Mouse (Mus musculus) MEL (cell line): ENCODE measurements around the gene Creb3l1. TPM values are rescaled to one million over a fixed set of nuclear protein-coding genes. Genes with fewer than 3 reads are reported as not detected.
A peak's percentile ranks its signal among the peaks of the same experiment; 100 is the strongest.

ENCODE experiments used
- DNase-seq: peaks from one replicate; pipeline ENCODE4 v3.0.0; 2011; ENCODE audit warnings: low read depth, low spot score
- H3K27ac ChIP-seq: 2 replicates; pipeline ENCODE4 v1.5.1; 2012; ENCODE audit warnings: low read depth, mild to moderate bottlenecking, control low read depth, low read length, moderate library complexity; ENCODE audit not compliant: control insufficient read depth
- H3K27me3 ChIP-seq, 2 experiments: fragments of 150-350 bp in 1 of 2; sonication (generic) in 1 of 2; 2 replicates each; pipeline ENCODE4 v1.6.1; 2012; ENCODE audit warnings: low read length in 2 of 2, mild to moderate bottlenecking in 2 of 2, improper control_type of control experiment in 1 of 2, moderate library complexity in 1 of 2; ENCODE audit not compliant: insufficient read depth in 2 of 2, control insufficient read depth in 1 of 2
- H3K36me3 ChIP-seq, 2 experiments: 2 replicates each; pipeline ENCODE4 v1.6.1; 2012 to 2014; ENCODE audit warnings: low read length in 2 of 2, improper control_type of control experiment in 1 of 2, inconsistent platforms in 1 of 2, mild to moderate bottlenecking in 1 of 2; ENCODE audit not compliant: insufficient read depth in 2 of 2, control insufficient read depth in 1 of 2
- H3K4me1 ChIP-seq, 2 experiments: fragments of 150-350 bp in 1 of 2; sonication (generic) in 1 of 2; 2 replicates each; pipeline ENCODE4 v1.6.1; 2012; ENCODE audit warnings: low read length in 2 of 2, improper control_type of control experiment in 1 of 2, mild to moderate bottlenecking in 1 of 2; ENCODE audit not compliant: insufficient read depth in 2 of 2, control insufficient read depth in 1 of 2
- H3K4me3 ChIP-seq, 2 experiments: fragments of 150-350 bp in 1 of 2; sonication (generic) in 1 of 2; 2 replicates each; pipeline ENCODE4 v1.5.1; 2012; ENCODE audit warnings: low read depth in 2 of 2, low read length in 2 of 2, mild to moderate bottlenecking in 2 of 2, moderate library complexity in 2 of 2, control low read depth in 1 of 2, improper control_type of control experiment in 1 of 2; ENCODE audit not compliant: control insufficient read depth in 1 of 2, insufficient read depth in 1 of 2
- H3K79me2 ChIP-seq: 2 replicates; pipeline ENCODE4 v1.6.1; 2012; ENCODE audit warnings: mild to moderate bottlenecking, low read length, moderate library complexity; ENCODE audit not compliant: control insufficient read depth, poor library complexity, insufficient read depth
- H3K9ac ChIP-seq: 2 replicates; pipeline ENCODE4 v1.6.1; 2012; ENCODE audit warnings: low read depth, mild to moderate bottlenecking, control low read depth, low read length, moderate library complexity; ENCODE audit not compliant: control insufficient read depth, poor library complexity, severe bottlenecking
- H3K9me3 ChIP-seq: fragments of 150-350 bp; sonication (generic); replicated peaks from 2 replicates; pipeline ENCODE4 v1.6.1; 2012; ENCODE audit warnings: mild to moderate bottlenecking, low read length, improper control_type of control experiment, moderate library complexity; ENCODE audit not compliant: insufficient read depth
- BHLHE40 ChIP-seq: IDR thresholded peaks from 2 replicates; pipeline ENCODE4 v1.6.1; 2012; ENCODE audit warnings: low read depth, mild to moderate bottlenecking, inconsistent platforms, low read length, improper control_type of control experiment, borderline replicate concordance
- CHD1 ChIP-seq: IDR thresholded peaks from 2 replicates; pipeline ENCODE4 v1.6.1; 2012; ENCODE audit warnings: low read depth, mild to moderate bottlenecking, inconsistent platforms, low read length, improper control_type of control experiment
- CHD2 ChIP-seq: IDR thresholded peaks from 2 replicates; pipeline ENCODE4 v1.6.1; 2011; ENCODE audit warnings: low read length, improper control_type of control experiment
- CTCF ChIP-seq, 3 experiments: IDR thresholded peaks in 2 of 3; conservative IDR thresholded peaks in 1 of 3; 2 replicates each; pipeline ENCODE4 v1.5.1; 2011 to 2012; ENCODE audit warnings: low read length in 3 of 3, low read depth in 2 of 3, mild to moderate bottlenecking in 2 of 3, improper control_type of control experiment in 1 of 3, inconsistent platforms in 1 of 3, mixed read lengths in 1 of 3, moderate library complexity in 1 of 3; ENCODE audit not compliant: control insufficient read depth in 1 of 3, insufficient read depth in 1 of 3, poor library complexity in 1 of 3, severe bottlenecking in 1 of 3
- E2F4 ChIP-seq: IDR thresholded peaks from 2 replicates; pipeline ENCODE4 v1.6.1; 2011; ENCODE audit warnings: low read depth, low read length, improper control_type of control experiment, borderline replicate concordance
- ELF1 ChIP-seq: IDR thresholded peaks from 2 replicates; pipeline ENCODE4 v1.6.1; 2014; ENCODE audit warnings: low read depth, mild to moderate bottlenecking, inconsistent platforms, low read length, improper control_type of control experiment, moderate library complexity
- EP300 ChIP-seq, 2 experiments: IDR thresholded peaks; 2 replicates each; pipeline ENCODE4 v1.6.1; 2011; ENCODE audit warnings: improper control_type of control experiment in 2 of 2, low read length in 2 of 2, low read depth in 1 of 2, mild to moderate bottlenecking in 1 of 2
- ETS1 ChIP-seq: IDR thresholded peaks from 2 replicates; pipeline ENCODE4 v1.6.1; 2012; ENCODE audit warnings: low read depth, mild to moderate bottlenecking, inconsistent platforms, low read length, improper control_type of control experiment, moderate library complexity
- GATA1 ChIP-seq: IDR thresholded peaks from 2 replicates; pipeline ENCODE4 v1.6.1; 2011; ENCODE audit warnings: low read depth, low read length, improper control_type of control experiment
- HCFC1 ChIP-seq: IDR thresholded peaks from 2 replicates; pipeline ENCODE4 v1.6.1; 2012; ENCODE audit warnings: low read depth, mild to moderate bottlenecking, inconsistent platforms, low read length, improper control_type of control experiment, moderate library complexity
- JUND ChIP-seq: IDR thresholded peaks from 2 replicates; pipeline ENCODE4 v1.6.1; 2011; ENCODE audit warnings: low read depth, mild to moderate bottlenecking, improper control_type of control experiment, low read length
- KAT2A ChIP-seq: conservative IDR thresholded peaks from 2 replicates; pipeline ENCODE4 v1.6.1; 2012; ENCODE audit warnings: low read depth, low read length, improper control_type of control experiment, inconsistent platforms
- MAX ChIP-seq: IDR thresholded peaks from 2 replicates; pipeline ENCODE4 v1.6.1; 2011; ENCODE audit warnings: low read length, improper control_type of control experiment
- MAZ ChIP-seq: IDR thresholded peaks from 2 replicates; pipeline ENCODE4 v1.6.1; 2012; ENCODE audit warnings: low read depth, mild to moderate bottlenecking, inconsistent platforms, low read length, improper control_type of control experiment
- MXI1 ChIP-seq: IDR thresholded peaks from 2 replicates; pipeline ENCODE4 v1.6.1; 2011; ENCODE audit warnings: mild to moderate bottlenecking, low read depth, low read length, improper control_type of control experiment
- MYC ChIP-seq: IDR thresholded peaks from 2 replicates; pipeline ENCODE4 v1.6.1; 2011; ENCODE audit warnings: low read depth, mild to moderate bottlenecking, low read length, improper control_type of control experiment, moderate library complexity
- NELFE ChIP-seq: IDR thresholded peaks from 2 replicates; pipeline ENCODE4 v1.6.1; 2011; ENCODE audit warnings: low read depth, low read length, improper control_type of control experiment
- NRF1 ChIP-seq: IDR thresholded peaks from 2 replicates; pipeline ENCODE4 v1.6.1; 2014; ENCODE audit warnings: low read depth, mild to moderate bottlenecking, inconsistent platforms, low read length, improper control_type of control experiment, moderate library complexity; ENCODE audit not compliant: poor library complexity, insufficient read depth, severe bottlenecking
- POLR2AphosphoS5 ChIP-seq: IDR thresholded peaks from 2 replicates; pipeline ENCODE4 v1.6.1; 2012; ENCODE audit warnings: low read depth, borderline replicate concordance, mild to moderate bottlenecking, inconsistent platforms, low read length, moderate library complexity, mixed read lengths
- RAD21 ChIP-seq: IDR thresholded peaks from 2 replicates; pipeline ENCODE4 v1.6.1; 2011; ENCODE audit warnings: mild to moderate bottlenecking, low read depth, low read length, improper control_type of control experiment
- RCOR1 ChIP-seq: IDR thresholded peaks from 2 replicates; pipeline ENCODE4 v1.6.1; 2012; ENCODE audit warnings: low read depth, mild to moderate bottlenecking, inconsistent platforms, low read length, improper control_type of control experiment
- SIN3A ChIP-seq: IDR thresholded peaks from 2 replicates; pipeline ENCODE4 v1.6.1; 2012; ENCODE audit warnings: low read length, improper control_type of control experiment, inconsistent platforms
- SMC3 ChIP-seq: IDR thresholded peaks from 2 replicates; pipeline ENCODE4 v1.6.1; 2011; ENCODE audit warnings: low read depth, low read length, improper control_type of control experiment
- TAL1 ChIP-seq: IDR thresholded peaks from 2 replicates; pipeline ENCODE4 v1.6.1; 2012; ENCODE audit warnings: mild to moderate bottlenecking, inconsistent platforms, low read length, moderate library complexity, mixed read lengths
- TBP ChIP-seq: IDR thresholded peaks from 2 replicates; pipeline ENCODE4 v1.8.0; 2011; ENCODE audit warnings: low read depth, low read length, improper control_type of control experiment
- TCF12 ChIP-seq: IDR thresholded peaks from 2 replicates; pipeline ENCODE4 v1.6.1; 2014; ENCODE audit warnings: low read depth, mild to moderate bottlenecking, inconsistent platforms, low read length, improper control_type of control experiment, moderate library complexity
- UBTF ChIP-seq: IDR thresholded peaks from 2 replicates; pipeline ENCODE4 v1.6.1; 2012; ENCODE audit warnings: low read depth, mild to moderate bottlenecking, inconsistent platforms, low read length, improper control_type of control experiment, moderate library complexity, borderline replicate concordance; ENCODE audit not compliant: insufficient read depth
- ZC3H11A ChIP-seq: IDR thresholded peaks from 2 replicates; pipeline ENCODE4 v1.6.1; 2012; ENCODE audit warnings: low read depth, mild to moderate bottlenecking, inconsistent platforms, low read length, improper control_type of control experiment
- ZNF384 ChIP-seq: IDR thresholded peaks from 2 replicates; pipeline ENCODE4 v1.6.1; 2012; ENCODE audit warnings: low read depth, mild to moderate bottlenecking, inconsistent platforms, low read length, improper control_type of control experiment
- polyA plus RNA-seq, 2 experiments: library from polyadenylated mRNA; stranded (reverse) in 1 of 2; unstranded in 1 of 2; fragments of >175 nt in 1 of 2; fragments of >200 nt in 1 of 2; gene quantifications; 2 replicates each; pipeline versions ENCODE4 v1.2.1 to v1.2.4; 2012; ENCODE audit warnings: low replicate concordance in 2 of 2, low read depth in 1 of 2; ENCODE audit not compliant: insufficient read length in 2 of 2, insufficient read depth in 1 of 2, missing spikeins in 1 of 2
- total RNA-seq: library from RNA; depleted of rRNA; stranded (reverse); fragments of 300-350 nt; gene quantifications from 2 replicates; pipeline ENCODE4 v1.2.3, GENCODE M21; 2012

Creb3l1 gene
- total and polyA plus RNA-seq, 3 experiments = 0.12 to 9.1 TPM; not detected in 1

- TF ChIP-seq TBP (peak; percentile 50; the same call in 1 of the 2 replicates), MXI1 (peak; percentile 72; the same call in 1 of the 2 replicates), ZC3H11A (no peak), EP300 (IDR thresholded peaks at IDR 0.05; ENCODE audit: low read depth in 1 of 2, low read length in 2 of 2) (no peak), SMC3 (no peak), SIN3A (peak; percentile 77), KAT2A (no peak), HCFC1 (peak; percentile 69), UBTF (peak; percentile 89; the same call in 1 of the 2 replicates), ZNF384 (no peak), E2F4 (no peak), CHD1 (0 out of 2 replicates have a peak, but pooled peaks have one; percentile 71), BHLHE40 (no peak), MAZ (peak; percentile 65; the same call in 1 of the 2 replicates)
Observed at GRCm38 (mm10) chr2:92007933-92008622, 16.2 kb downstream of the Creb3l1 start (continued).

- H3K9me3 ChIP-seq = no peaks in the 10 kb centered on the region
- H3K79me2 ChIP-seq = no peaks in the 10 kb centered on the region
- H3K9ac ChIP-seq = peak overlapping the region; percentile 48
- peak; percentile 74 for DNase-seq
- H3K36me3 ChIP-seq = peaks cover 0 to 6% of the 10 kb centered on the region in 2 experiments; a peak in 2 of 4 replicates
- peak overlapping the region; percentile 85 for H3K27ac ChIP-seq
- H3K4me3 ChIP-seq = peak overlapping the region; percentile 54 to 83
- H3K4me1 ChIP-seq = peaks cover 0 to 10% of the 10 kb centered on the region in 2 experiments; a peak in 3 of 4 replicates
- no peaks in the 10 kb centered on the region; a peak in 1 of 4 replicates for H3K27me3 ChIP-seq
- TF ChIP-seq ZNF384 (no peak), GATA1 (peak; percentile 60), ETS1 (peak; percentile 81), TCF12 (peak; percentile 70), UBTF (no peak), HCFC1 (no peak; the same call in 1 of the 2 replicates), NELFE (no peak), EP300 (IDR thresholded peaks at IDR 0.05; ENCODE audit: low read depth in 1 of 2, low read length in 2 of 2) (peak; percentile 74 to 77), BHLHE40 (no peak), MYC (no peak), ELF1 (no peak), CHD2 (peak; percentile 14; the same call in 1 of the 2 replicates), CHD1 (no peak), SMC3 (peak; percentile 52), POLR2AphosphoS5 (no peak), TBP (no peak), TAL1 (peak; percentile 84), NRF1 (no peak), E2F4 (no peak), MAX (no peak), ZC3H11A (no peak), CTCF (IDR thresholded peaks at IDR 0.05 in 2 of 3, conservative IDR thresholded peaks at IDR 0.05 in 1 of 3; ENCODE audit: control insufficient read depth in 1 of 3, insufficient read depth in 1 of 3, low read depth in 2 of 3, low read length in 3 of 3, poor library complexity in 1 of 3, severe bottlenecking in 1 of 3) (peak in 2 of 3 experiments; percentile 55 to 72; a peak in 5 of 6 replicates), JUND (no peak), SIN3A (peak; percentile 53; the same call in 1 of the 2 replicates), RAD21 (peak; percentile 27), MAZ (peak; percentile 74; the same call in 1 of the 2 replicates), RCOR1 (no peak)
Observed at GRCm38 (mm10) chr2:92006983-92007921, 17.1 kb downstream of the Creb3l1 start.
